Mouse (Mus musculus): ENCODE measurements around the gene Ppp1r3f. TPM values are rescaled to one million over a fixed set of nuclear protein-coding genes. Genes with fewer than 3 reads are reported as not detected.
A peak's percentile ranks its signal among the peaks of the same experiment; 100 is the strongest.

Ppp1r3f gene
- polyA plus RNA-seq, 2 experiments, result 0.06 to 0.42 TPM

GRCm38 (mm10) chrX:7572466-7572865, 1.6 kb downstream of the Ppp1r3f start:
- no peak for TF ChIP-seq EP300 (IDR thresholded peaks at IDR 0.05; ENCODE audit: low read depth)
- no peak for TF ChIP-seq CTCF (IDR thresholded peaks at IDR 0.05; ENCODE audit: low read depth)
- Histone ChIP-seq H3K27me3 (ENCODE audit: control insufficient read depth, insufficient read depth, low read length) (no peaks in the 10 kb centered on the region), H3K4me3 (ENCODE audit: insufficient read depth in 1 of 2, low read depth in 2 of 2, low read length in 2 of 2) (no peak overlapping the region), H3K9ac (replicated peaks) (no peak overlapping the region), H3K4me1 (replicated peaks; ENCODE audit: control insufficient read depth in 2 of 2, insufficient read depth in 2 of 2, low read length in 1 of 2) (peaks cover 10 to 29% of the 10 kb centered on the region in 2 experiments), H3K36me3 (replicated peaks; ENCODE audit: control insufficient read depth, insufficient read depth, low read depth) (no peaks in the 10 kb centered on the region), H3K27ac (no peak overlapping the region), H3K4me2 (ENCODE audit: low read depth) (peak overlapping the region; percentile 80), H3K9me3 (ENCODE audit: control insufficient read depth, low read length) (no peaks in the 10 kb centered on the region)
- ATAC-seq (ENCODE audit: insufficient read depth), result no peak
- WGBS (ENCODE audit: insufficient replicate concordance), result 34% methylated on average over 10 of the region's 10 CpGs
- no peak for DNase-seq (ENCODE audit: low read depth in 3 of 3, low spot score in 3 of 3)

GRCm38 (mm10) chrX:7571565-7572136, 2.4 kb downstream of the Ppp1r3f start:
- WGBS (ENCODE audit: insufficient replicate concordance), result 53% methylated on average over 9 of the region's 9 CpGs
- no peak for DNase-seq (ENCODE audit: low read depth in 3 of 3, low spot score in 3 of 3)
- no peaks in the 10 kb centered on the region for H3K9me3 ChIP-seq (ENCODE audit: control insufficient read depth, low read length)
- H3K27me3 ChIP-seq (ENCODE audit: control insufficient read depth, insufficient read depth, low read length), result no peaks in the 10 kb centered on the region
- H3K4me1 ChIP-seq (replicated peaks; ENCODE audit: control insufficient read depth in 2 of 2, insufficient read depth in 2 of 2, low read length in 1 of 2), result peaks cover 10 to 29% of the 10 kb centered on the region in 2 experiments
- H3K36me3 ChIP-seq (replicated peaks; ENCODE audit: control insufficient read depth, insufficient read depth, low read depth), result no peaks in the 10 kb centered on the region
- H3K9ac ChIP-seq (replicated peaks), result no peak overlapping the region
- no peak overlapping the region for H3K4me2 ChIP-seq (ENCODE audit: low read depth)
- H3K27ac ChIP-seq, result no peak overlapping the region
- TF ChIP-seq CTCF (IDR thresholded peaks at IDR 0.05; ENCODE audit: low read depth) (no peak), EP300 (IDR thresholded peaks at IDR 0.05; ENCODE audit: low read depth) (no peak)
- H3K4me3 ChIP-seq (ENCODE audit: insufficient read depth in 1 of 2, low read depth in 2 of 2, low read length in 2 of 2), result no peak overlapping the region
- no peak for ATAC-seq (ENCODE audit: insufficient read depth)

GRCm38 (mm10) chrX:7570481-7571175, 3.5 kb downstream of the Ppp1r3f start:
- H3K36me3 ChIP-seq (replicated peaks; ENCODE audit: control insufficient read depth, insufficient read depth, low read depth), result no peaks in the 10 kb centered on the region
- WGBS (ENCODE audit: insufficient replicate concordance), result 31% methylated on average over 7 of the region's 7 CpGs

GRCm38 (mm10) chrX:7567491-7567890, 6.6 kb downstream of the Ppp1r3f start:
- H3K9ac ChIP-seq (replicated peaks), result no peak overlapping the region

More at GRCm38 (mm10) chrX:7570481-7571175, 3.5 kb downstream of the Ppp1r3f start:
- H3K4me2 ChIP-seq (ENCODE audit: low read depth), result no peak overlapping the region
- DNase-seq (ENCODE audit: low read depth in 3 of 3, low spot score in 3 of 3), result no peak
- H3K4me1 ChIP-seq (replicated peaks; ENCODE audit: control insufficient read depth in 2 of 2, insufficient read depth in 2 of 2, low read length in 1 of 2), result peaks cover 10 to 29% of the 10 kb centered on the region in 2 experiments
- ATAC-seq (ENCODE audit: insufficient read depth), result no peak
- no peak for TF ChIP-seq EP300 (IDR thresholded peaks at IDR 0.05; ENCODE audit: low read depth)
- TF ChIP-seq CTCF (IDR thresholded peaks at IDR 0.05; ENCODE audit: low read depth), result no peak
- H3K27me3 ChIP-seq (ENCODE audit: control insufficient read depth, insufficient read depth, low read length), result no peaks in the 10 kb centered on the region
- H3K9me3 ChIP-seq (ENCODE audit: control insufficient read depth, low read length), result no peaks in the 10 kb centered on the region
- no peak overlapping the region for H3K4me3 ChIP-seq (ENCODE audit: insufficient read depth in 1 of 2, low read depth in 2 of 2, low read length in 2 of 2)
- no peak overlapping the region for H3K9ac ChIP-seq (replicated peaks)
- no peak overlapping the region for H3K27ac ChIP-seq

GRCm38 (mm10) chrX:7566352-7566751, 7.7 kb downstream of the Ppp1r3f start:
- Histone ChIP-seq H3K9me3 (ENCODE audit: control insufficient read depth, low read length) (no peaks in the 10 kb centered on the region), H3K9ac (replicated peaks) (no peak overlapping the region), H3K27ac (no peak overlapping the region), H3K4me1 (replicated peaks; ENCODE audit: control insufficient read depth in 2 of 2, insufficient read depth in 2 of 2, low read length in 1 of 2) (peaks cover 0 to 4% of the 10 kb centered on the region in 2 experiments; a peak in 2 of 4 replicates), H3K27me3 (ENCODE audit: control insufficient read depth, insufficient read depth, low read length) (no peaks in the 10 kb centered on the region), H3K4me2 (ENCODE audit: low read depth) (no peak overlapping the region), H3K36me3 (replicated peaks; ENCODE audit: control insufficient read depth, insufficient read depth, low read depth) (no peaks in the 10 kb centered on the region), H3K4me3 (ENCODE audit: insufficient read depth in 1 of 2, low read depth in 2 of 2, low read length in 2 of 2) (no peak overlapping the region)
- ATAC-seq (ENCODE audit: insufficient read depth) (no peak), DNase-seq (ENCODE audit: low read depth in 3 of 3, low spot score in 3 of 3) (no peak)
- WGBS (ENCODE audit: insufficient replicate concordance), result 28% methylated on average over 6 of the region's 6 CpGs
- TF ChIP-seq EP300 (IDR thresholded peaks at IDR 0.05; ENCODE audit: low read depth) (no peak), CTCF (IDR thresholded peaks at IDR 0.05; ENCODE audit: low read depth) (no peak)

More at GRCm38 (mm10) chrX:7567491-7567890, 6.6 kb downstream of the Ppp1r3f start:
- Histone ChIP-seq H3K36me3 (replicated peaks; ENCODE audit: control insufficient read depth, insufficient read depth, low read depth) (no peaks in the 10 kb centered on the region), H3K9me3 (ENCODE audit: control insufficient read depth, low read length) (no peaks in the 10 kb centered on the region), H3K4me3 (ENCODE audit: insufficient read depth in 1 of 2, low read depth in 2 of 2, low read length in 2 of 2) (no peak overlapping the region), H3K27ac (no peak overlapping the region), H3K4me1 (replicated peaks; ENCODE audit: control insufficient read depth in 2 of 2, insufficient read depth in 2 of 2, low read length in 1 of 2) (peaks cover 0 to 14% of the 10 kb centered on the region in 2 experiments; a peak in 3 of 4 replicates), H3K4me2 (ENCODE audit: low read depth) (no peak overlapping the region), H3K27me3 (ENCODE audit: control insufficient read depth, insufficient read depth, low read length) (no peaks in the 10 kb centered on the region)
- ATAC-seq (ENCODE audit: insufficient read depth) (no peak), DNase-seq (ENCODE audit: low read depth in 3 of 3, low spot score in 3 of 3) (no peak)
- 49% methylated on average over 8 of the region's 9 CpGs for WGBS (ENCODE audit: insufficient replicate concordance)
- TF ChIP-seq EP300 (IDR thresholded peaks at IDR 0.05; ENCODE audit: low read depth), result no peak
- TF ChIP-seq CTCF (IDR thresholded peaks at IDR 0.05; ENCODE audit: low read depth), result no peak
